Mouse (Mus musculus): ENCODE data around the gene Dysf. TPM values are rescaled to one million over a fixed set of nuclear protein-coding genes. Genes with fewer than 3 reads are reported as not detected.

Dysf gene
- total and polyA plus RNA-seq, 3 experiments = not detected

- TF ChIP-seq EP300 (IDR thresholded peaks at IDR 0.05; ENCODE audit: low read depth in 1 of 2, low read length in 2 of 2) (no peak), MYB (IDR thresholded peaks at IDR 0.05; ENCODE audit: low read depth, low read length) (no peak), ZMIZ1 (IDR thresholded peaks at IDR 0.05; ENCODE audit: low read depth, low read length) (no peak), CHD1 (IDR thresholded peaks at IDR 0.05; ENCODE audit: low read depth, low read length) (no peak), SMC3 (IDR thresholded peaks at IDR 0.05; ENCODE audit: low read depth, low read length) (no peak), KAT2A (conservative IDR thresholded peaks at IDR 0.05; ENCODE audit: low read depth, low read length) (no peak), POLR2AphosphoS2 (IDR thresholded peaks at IDR 0.05; ENCODE audit: low read length) (no peak), CHD2 (IDR thresholded peaks at IDR 0.05; ENCODE audit: low read length) (no peak), ELF1 (IDR thresholded peaks at IDR 0.05; ENCODE audit: low read depth, low read length) (no peak), NELFE (IDR thresholded peaks at IDR 0.05; ENCODE audit: low read depth, low read length) (no peak), ZC3H11A (IDR thresholded peaks at IDR 0.05; ENCODE audit: low read depth, low read length) (no peak), MAX (IDR thresholded peaks at IDR 0.05; ENCODE audit: low read length) (no peak), MYC (IDR thresholded peaks at IDR 0.05; ENCODE audit: low read depth, low read length) (no peak), POLR2AphosphoS5 (IDR thresholded peaks at IDR 0.05; ENCODE audit: borderline replicate concordance, low read depth, low read length) (no peak), BHLHE40 (IDR thresholded peaks at IDR 0.05; ENCODE audit: borderline replicate concordance, low read depth, low read length) (no peak)
- no peak overlapping the region for H3K9ac ChIP-seq (ENCODE audit: control insufficient read depth, low read depth, low read length, poor library complexity, severe bottlenecking)
- no peaks in the 10 kb centered on the region for H3K79me2 ChIP-seq (ENCODE audit: control insufficient read depth, insufficient read depth, low read length, poor library complexity)
Observed at GRCm38 (mm10) chr6:84133053-84133452, 124.7 kb downstream of the Dysf start.

DNA sequence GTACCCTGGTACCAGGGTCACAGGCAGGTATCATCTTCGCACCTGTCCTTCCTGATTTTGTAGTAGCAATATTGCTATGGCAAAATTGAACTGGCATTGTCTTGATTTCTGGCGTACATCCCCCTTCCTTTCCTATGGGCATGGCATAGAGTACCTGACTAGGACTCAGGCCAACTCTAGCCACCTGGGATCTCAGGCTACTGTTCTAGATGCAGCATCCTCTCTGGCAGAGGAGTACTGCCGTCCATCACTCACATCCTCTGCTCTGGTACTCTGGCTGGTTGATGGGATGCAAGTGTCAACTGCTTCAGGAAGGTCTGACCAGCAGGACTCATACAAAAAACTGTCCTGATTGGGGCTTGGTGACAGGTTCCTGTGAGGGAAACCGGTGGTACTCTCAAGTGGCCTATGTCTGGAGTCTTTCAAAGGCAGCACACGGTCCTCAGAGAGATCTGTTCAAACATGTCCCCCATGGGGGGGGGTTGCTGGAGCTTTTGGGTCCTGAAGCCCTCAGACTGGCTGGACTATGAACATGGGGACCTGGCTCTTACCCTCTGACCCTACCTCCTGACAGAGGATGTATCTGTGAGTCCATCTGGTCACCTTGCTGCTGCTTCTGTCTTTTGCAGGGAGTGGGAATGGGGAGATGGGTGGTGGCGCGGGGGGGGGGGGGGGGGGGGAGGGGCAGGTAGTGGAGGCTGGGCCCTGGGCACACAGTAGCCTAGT is 125.8 kb downstream of the Dysf start:
- TF ChIP-seq JUND (IDR thresholded peaks at IDR 0.05; ENCODE audit: low read depth, low read length) (no peak), POLR2AphosphoS2 (IDR thresholded peaks at IDR 0.05; ENCODE audit: low read length) (no peak), NELFE (IDR thresholded peaks at IDR 0.05; ENCODE audit: low read depth, low read length) (no peak), SIN3A (IDR thresholded peaks at IDR 0.05; ENCODE audit: low read length) (no peak), ZMIZ1 (IDR thresholded peaks at IDR 0.05; ENCODE audit: low read depth, low read length) (no peak), USF1 (IDR thresholded peaks at IDR 0.05; ENCODE audit: low read depth, low read length) (no peak), UBTF (IDR thresholded peaks at IDR 0.05; ENCODE audit: borderline replicate concordance, insufficient read depth, low read depth, low read length) (no peak), MAFK (IDR thresholded peaks at IDR 0.05; ENCODE audit: borderline replicate concordance, low read depth, low read length) (no peak), TBP (IDR thresholded peaks at IDR 0.05; ENCODE audit: low read depth, low read length) (no peak), POLR2AphosphoS5 (IDR thresholded peaks at IDR 0.05; ENCODE audit: borderline replicate concordance, low read depth, low read length) (no peak)
- H3K9me3 ChIP-seq (replicated peaks; ENCODE audit: insufficient read depth, low read length) = no peaks in the 10 kb centered on the region
- no peak for DNase-seq (ENCODE audit: low read depth, low spot score)
- H3K27ac ChIP-seq (ENCODE audit: control insufficient read depth, low read depth, low read length) = no peak overlapping the region
- no peaks in the 10 kb centered on the region for H3K36me3 ChIP-seq (ENCODE audit: control insufficient read depth in 1 of 2, insufficient read depth in 2 of 2, low read length in 2 of 2)
- no peak overlapping the region for H3K4me3 ChIP-seq (ENCODE audit: control insufficient read depth in 1 of 2, insufficient read depth in 1 of 2, low read depth in 2 of 2, low read length in 2 of 2)
- H3K79me2 ChIP-seq (ENCODE audit: control insufficient read depth, insufficient read depth, low read length, poor library complexity) = no peaks in the 10 kb centered on the region
- H3K27me3 ChIP-seq (ENCODE audit: control insufficient read depth in 1 of 2, insufficient read depth in 2 of 2, low read length in 2 of 2) = no peaks in the 10 kb centered on the region
- no peaks in the 10 kb centered on the region for H3K4me1 ChIP-seq (ENCODE audit: control insufficient read depth in 1 of 2, insufficient read depth in 2 of 2, low read length in 2 of 2)
- H3K9ac ChIP-seq (ENCODE audit: control insufficient read depth, low read depth, low read length, poor library complexity, severe bottlenecking) = no peak overlapping the region

More at GRCm38 (mm10) chr6:84133053-84133452, 124.7 kb downstream of the Dysf start:
- Histone ChIP-seq H3K27me3 (ENCODE audit: control insufficient read depth in 1 of 2, insufficient read depth in 2 of 2, low read length in 2 of 2) (no peaks in the 10 kb centered on the region), H3K27ac (ENCODE audit: control insufficient read depth, low read depth, low read length) (no peak overlapping the region), H3K4me3 (ENCODE audit: control insufficient read depth in 1 of 2, insufficient read depth in 1 of 2, low read depth in 2 of 2, low read length in 2 of 2) (no peak overlapping the region), H3K4me1 (ENCODE audit: control insufficient read depth in 1 of 2, insufficient read depth in 2 of 2, low read length in 2 of 2) (no peaks in the 10 kb centered on the region), H3K9me3 (replicated peaks; ENCODE audit: insufficient read depth, low read length) (no peaks in the 10 kb centered on the region), H3K36me3 (ENCODE audit: control insufficient read depth in 1 of 2, insufficient read depth in 2 of 2, low read length in 2 of 2) (no peaks in the 10 kb centered on the region)
- DNase-seq (ENCODE audit: low read depth, low spot score) = no peak
